Mouse (Mus musculus) forebrain, embryonic 12.5 days (tissue): ENCODE data around the gene Ovol2. TPM values are rescaled to one million over a fixed set of nuclear protein-coding genes. Genes with fewer than 3 reads are reported as not detected.

Experiments
- ATAC-seq: fragments of 200-750 bp; cut with Nextera tagmentation; 2 replicates; pipeline ENCODE4 v1.8.0; 2017; ENCODE audit warnings: moderate TSS enrichment; ENCODE audit not compliant: low FRiP score
- H3K27ac ChIP-seq: fragments of 300-500 bp; sonication (generic); 2 replicates; pipeline ENCODE4 v1.5.1; 2016; ENCODE audit warnings: mild to moderate bottlenecking
- H3K27me3 ChIP-seq: fragments of 300-500 bp; sonication (generic); 2 replicates; pipeline ENCODE4 v1.6.1; 2016; ENCODE audit warnings: mild to moderate bottlenecking
- H3K36me3 ChIP-seq: fragments of 300-500 bp; sonication (generic); replicated peaks from 2 replicates; pipeline ENCODE4 v1.6.1; 2016; ENCODE audit warnings: mild to moderate bottlenecking
- H3K4me1 ChIP-seq: fragments of 300-500 bp; sonication (generic); 2 replicates; pipeline ENCODE4 v1.6.1; 2016
- H3K4me2 ChIP-seq: fragments of 300-500 bp; sonication (generic); 2 replicates; pipeline ENCODE4 v1.6.1; 2016; ENCODE audit warnings: mild to moderate bottlenecking, moderate library complexity
- H3K4me3 ChIP-seq: fragments of 300-500 bp; sonication (generic); replicated peaks from 2 replicates; pipeline ENCODE4 v1.5.1; 2016; ENCODE audit warnings: mild to moderate bottlenecking
- H3K9ac ChIP-seq: fragments of 300-500 bp; sonication (generic); 2 replicates; pipeline ENCODE4 v1.6.1; 2016; ENCODE audit warnings: mild to moderate bottlenecking
- H3K9me3 ChIP-seq: fragments of 300-500 bp; sonication (generic); 2 replicates; pipeline ENCODE4 v1.6.1; 2016
- WGBS: fragments of 180-500 bp; shearing (Covaris S2); methylation state at CpG from one replicate; pipeline ENCODE4 v1.1.7; 2016; 5-methylcytosine and 5-hydroxymethylcytosine counted together
- polyA plus RNA-seq: library from polyadenylated mRNA; unstranded; fragments of >200 nt; fragmentation: Nextera tagmentation; extraction: Ambion mirVana; gene quantifications from 2 replicates; pipeline ENCODE4 v1.2.1, GENCODE M21; 2016

Ovol2 gene
- polyA plus RNA-seq, 1 experiment from 2014 or later = 0.17 TPM

- H3K4me2 ChIP-seq = no peak overlapping the region
- no peak overlapping the region for H3K4me3 ChIP-seq
- H3K9ac ChIP-seq = no peak overlapping the region
- no peaks in the 10 kb centered on the region for H3K9me3 ChIP-seq
- ATAC-seq = no peak
- H3K27me3 ChIP-seq = no peaks in the 10 kb centered on the region
- H3K27ac ChIP-seq = no peak overlapping the region
- H3K36me3 ChIP-seq = peaks cover 3% of the 10 kb centered on the region; the same call in 1 of the 2 replicates
- WGBS = 92% methylated on average over 12 of the region's 12 CpGs
- H3K4me1 ChIP-seq = peaks cover 32% of the 10 kb centered on the region
Observed at GRCm38 (mm10) chr2:144272088-144272487, 59.9 kb downstream of the Ovol2 start.

DNA sequence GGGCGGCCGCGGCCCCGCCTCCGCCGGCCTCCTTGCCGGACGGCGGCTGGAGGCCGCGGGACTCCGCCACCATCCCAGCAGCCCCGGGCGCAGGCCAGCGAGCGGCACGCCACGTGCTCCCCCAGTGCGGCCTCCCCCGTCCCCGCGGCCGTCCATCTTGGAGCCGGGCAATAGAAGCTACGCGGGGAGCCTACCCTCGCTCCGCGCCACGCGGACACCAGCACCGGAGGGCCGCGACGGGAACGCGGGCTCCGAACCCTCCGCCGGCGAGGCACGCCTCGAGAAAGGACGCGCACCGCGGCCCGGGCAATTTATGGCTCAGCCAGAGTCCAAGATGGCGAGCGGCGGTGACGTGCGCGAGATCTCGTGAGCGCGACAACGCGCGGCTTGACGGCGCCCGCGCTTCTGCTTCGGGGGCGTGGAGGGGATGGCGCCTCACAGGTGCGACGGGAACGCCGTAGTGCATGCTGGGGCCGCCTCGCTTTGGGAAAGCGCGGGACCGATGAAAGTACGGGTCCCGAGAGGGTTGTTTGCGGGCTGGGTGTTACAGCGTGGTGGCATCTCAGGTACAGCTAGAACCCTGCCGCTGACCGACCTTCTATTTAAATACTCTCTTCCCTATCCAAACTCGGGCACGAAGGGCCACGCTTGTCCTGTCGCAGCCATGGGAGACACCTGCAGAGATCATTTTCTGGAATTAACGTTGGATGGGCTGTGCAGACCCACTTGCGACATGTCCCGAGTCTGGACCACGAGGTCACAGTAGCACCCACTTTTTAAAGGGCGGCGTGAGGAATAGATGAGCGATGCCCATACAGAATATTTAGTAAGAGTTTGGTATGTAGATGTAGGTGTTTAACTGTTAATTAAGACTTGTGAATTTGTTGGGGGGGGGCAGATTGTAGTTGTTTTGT, 61.2 kb downstream of the Ovol2 start, which contains the start of the genes Mgme1 and Snx5:
TSS of gene Mgme1 (plus strand) at position 157 of the 914 bp plus-strand sequence.
TSS of gene Snx5 (minus strand) at position 400 of the 914 bp plus-strand sequence.
- no peaks in the 10 kb centered on the region for H3K9me3 ChIP-seq
- no peaks in the 10 kb centered on the region for H3K27me3 ChIP-seq
- peak; percentile 97 for ATAC-seq
- WGBS = under 1% methylated on average over 86 of the region's 93 CpGs
- peak within 1 kb of the TSS; percentile 88 for H3K4me3 ChIP-seq
- peak within 1 kb of the TSS; percentile 60 for H3K4me2 ChIP-seq
- peak within 1 kb of the TSS; percentile 98 for H3K9ac ChIP-seq
- H3K27ac ChIP-seq = peak within 1 kb of the TSS; percentile 90
- no peaks in the 10 kb centered on the region for H3K36me3 ChIP-seq
- H3K4me1 ChIP-seq = peaks cover 41% of the 10 kb centered on the region

DNA sequence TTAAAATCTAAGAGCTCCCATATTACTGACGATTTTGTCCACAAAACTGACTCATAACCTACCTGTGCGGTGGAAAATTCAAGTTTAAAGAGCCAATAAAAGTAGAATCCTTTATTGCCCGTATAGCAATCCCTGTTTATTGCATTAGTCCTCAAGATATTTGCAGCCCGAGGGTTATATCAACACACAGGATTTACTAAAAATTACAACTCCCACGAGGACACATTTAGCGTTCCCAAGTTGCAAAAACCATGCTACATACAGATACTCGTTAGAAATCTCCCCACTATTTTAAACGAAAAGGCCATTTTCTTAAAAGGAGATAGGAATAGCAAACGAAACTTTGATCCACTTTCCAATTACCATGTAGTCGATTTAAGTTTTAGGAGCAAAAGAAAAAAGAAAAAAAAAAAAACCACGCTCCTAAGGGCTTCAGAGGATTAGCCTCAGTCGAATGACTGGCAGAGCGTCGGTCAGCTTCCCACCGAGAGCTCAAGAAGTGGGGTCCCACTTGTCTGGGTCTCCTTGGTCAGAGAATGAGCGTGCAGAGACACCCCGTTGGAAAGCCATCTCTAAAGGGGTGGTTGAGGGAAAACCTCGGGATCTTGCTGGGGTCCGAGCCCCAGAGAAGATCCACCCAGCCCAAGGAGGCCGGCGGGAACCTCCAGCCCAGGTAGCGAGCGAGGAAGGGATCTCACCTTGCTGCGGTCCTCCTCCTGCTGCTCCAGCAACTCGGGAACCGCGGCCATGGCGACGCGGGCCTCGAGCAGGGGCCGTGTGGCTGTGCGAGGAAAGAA, 62.1 kb downstream of the Ovol2 start:
- WGBS = under 1% methylated on average over 33 of the region's 33 CpGs
- H3K4me1 ChIP-seq = peaks cover 41% of the 10 kb centered on the region
- peak overlapping the region; percentile 88 for H3K4me3 ChIP-seq
- H3K9ac ChIP-seq = peak overlapping the region; percentile 98
- H3K4me2 ChIP-seq = peak overlapping the region; percentile 60
- H3K27me3 ChIP-seq = no peaks in the 10 kb centered on the region
- no peaks in the 10 kb centered on the region for H3K36me3 ChIP-seq
- peak; percentile 31 for ATAC-seq
- no peaks in the 10 kb centered on the region for H3K9me3 ChIP-seq
- H3K27ac ChIP-seq = peak overlapping the region; percentile 90

DNA sequence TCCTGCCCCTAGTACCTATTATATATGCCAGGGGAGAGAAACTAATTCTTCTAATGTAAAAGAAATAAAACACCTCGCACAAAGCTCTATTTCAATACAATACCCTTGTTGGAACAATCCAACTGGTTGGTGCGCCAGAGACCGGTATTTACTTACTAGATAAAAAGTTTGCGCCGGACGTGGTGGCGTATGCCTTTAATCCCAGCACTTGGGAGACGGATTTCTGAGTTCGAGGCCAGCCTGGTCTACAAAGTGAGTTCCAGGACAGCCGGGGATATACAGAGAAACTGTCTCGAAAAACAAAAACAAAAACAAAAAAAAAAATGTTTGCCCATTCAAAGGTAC, 62.7 kb downstream of the Ovol2 start:
- H3K4me3 ChIP-seq = peak overlapping the region; percentile 88
- H3K4me1 ChIP-seq = peaks cover 36% of the 10 kb centered on the region
- WGBS = under 1% methylated on average over 11 of the region's 11 CpGs
- no peaks in the 10 kb centered on the region for H3K27me3 ChIP-seq
- no peaks in the 10 kb centered on the region for H3K36me3 ChIP-seq
- no peaks in the 10 kb centered on the region for H3K9me3 ChIP-seq
- H3K4me2 ChIP-seq = peak overlapping the region; percentile 60
- peak overlapping the region; percentile 98 for H3K9ac ChIP-seq
- no peak overlapping the region for H3K27ac ChIP-seq
- ATAC-seq = no peak

GRCm38 (mm10) chr2:144268446-144269305, 63.3 kb downstream of the Ovol2 start:
- 5% methylated on average over 6 of the region's 6 CpGs for WGBS
- Histone ChIP-seq H3K9me3 (no peaks in the 10 kb centered on the region), H3K27ac (no peak overlapping the region), H3K4me3 (peak overlapping the region; percentile 88), H3K4me2 (peak overlapping the region; percentile 60), H3K36me3 (no peaks in the 10 kb centered on the region), H3K9ac (peak overlapping the region; percentile 98), H3K4me1 (peaks cover 36% of the 10 kb centered on the region), H3K27me3 (no peaks in the 10 kb centered on the region)
- ATAC-seq = no peak

- Histone ChIP-seq H3K9ac (no peak overlapping the region), H3K9me3 (no peaks in the 10 kb centered on the region), H3K27me3 (no peaks in the 10 kb centered on the region), H3K4me3 (0 out of 2 replicates have a peak overlapping the region, but pooled peaks have one; percentile 88), H3K4me1 (peaks cover 36% of the 10 kb centered on the region), H3K36me3 (no peaks in the 10 kb centered on the region), H3K27ac (no peak overlapping the region), H3K4me2 (peak overlapping the region; percentile 60)
- WGBS = 51% methylated on average over 1 of the region's 1 CpGs
- no peak for ATAC-seq
Observed at GRCm38 (mm10) chr2:144267731-144268015, 64.3 kb downstream of the Ovol2 start.

- Histone ChIP-seq H3K27me3 (no peaks in the 10 kb centered on the region), H3K9me3 (no peaks in the 10 kb centered on the region), H3K4me3 (no peak overlapping the region), H3K36me3 (no peaks in the 10 kb centered on the region), H3K27ac (no peak overlapping the region), H3K9ac (no peak overlapping the region), H3K4me1 (peaks cover 36% of the 10 kb centered on the region), H3K4me2 (peak overlapping the region; percentile 60; the same call in 1 of the 2 replicates)
- no peak for ATAC-seq
- WGBS = 46% methylated on average over 5 of the region's 5 CpGs
Observed at GRCm38 (mm10) chr2:144267004-144267730, 64.8 kb downstream of the Ovol2 start.

GRCm38 (mm10) chr2:144265916-144266683, 65.8 kb downstream of the Ovol2 start:
- peaks cover 8% of the 10 kb centered on the region for H3K36me3 ChIP-seq
- WGBS = 61% methylated on average over 4 of the region's 4 CpGs
- H3K27ac ChIP-seq = no peak overlapping the region
- no peaks in the 10 kb centered on the region for H3K9me3 ChIP-seq
- H3K27me3 ChIP-seq = no peaks in the 10 kb centered on the region
- no peak overlapping the region for H3K4me2 ChIP-seq
- ATAC-seq = no peak
- no peak overlapping the region for H3K4me3 ChIP-seq
- H3K4me1 ChIP-seq = peaks cover 35% of the 10 kb centered on the region
- no peak overlapping the region for H3K9ac ChIP-seq

DNA sequence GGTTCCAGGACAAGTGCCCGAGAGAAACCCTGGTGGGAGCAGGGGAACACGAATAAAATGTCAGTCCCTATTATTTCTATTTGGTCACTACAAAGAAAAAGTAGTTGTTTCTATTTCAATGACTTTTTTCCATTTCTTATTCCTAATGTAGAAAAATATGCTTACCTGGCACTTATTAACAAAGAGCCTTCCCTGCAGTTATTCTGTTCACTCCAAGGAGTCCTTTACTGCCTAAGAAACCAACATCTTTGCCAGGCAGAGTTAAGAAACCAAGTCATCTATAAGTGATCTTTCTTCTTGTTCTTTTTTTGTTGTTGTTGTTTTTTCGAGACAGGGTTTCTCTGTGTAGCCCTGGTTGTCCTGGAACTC, 66.8 kb downstream of the Ovol2 start:
- 71% methylated on average over 3 of the region's 3 CpGs for WGBS
- Histone ChIP-seq H3K27ac (no peak overlapping the region), H3K9ac (no peak overlapping the region), H3K9me3 (no peaks in the 10 kb centered on the region), H3K4me3 (no peak overlapping the region), H3K27me3 (no peaks in the 10 kb centered on the region), H3K4me2 (no peak overlapping the region), H3K4me1 (peaks cover 33% of the 10 kb centered on the region), H3K36me3 (peaks cover 15% of the 10 kb centered on the region)
- no peak for ATAC-seq

GRCm38 (mm10) chr2:144264398-144265119, 67.4 kb downstream of the Ovol2 start:
- no peak overlapping the region for H3K4me2 ChIP-seq
- no peaks in the 10 kb centered on the region for H3K9me3 ChIP-seq
- H3K4me1 ChIP-seq = peaks cover 33% of the 10 kb centered on the region
- no peaks in the 10 kb centered on the region for H3K27me3 ChIP-seq
- H3K36me3 ChIP-seq = peaks cover 17% of the 10 kb centered on the region
- H3K9ac ChIP-seq = no peak overlapping the region
- no peak for ATAC-seq
- no peak overlapping the region for H3K4me3 ChIP-seq
- 78% methylated on average over 5 of the region's 5 CpGs for WGBS
- H3K27ac ChIP-seq = no peak overlapping the region
